Mouse (Mus musculus) WW6 (cell line): ENCODE results near the gene Kcnj12.

Experiments
- DNase-seq: peaks from one replicate; pipeline ENCODE4 v3.0.0-alpha.2; 2013; ENCODE audit warnings: low read depth, low spot score

Kcnj12 gene

DNA sequence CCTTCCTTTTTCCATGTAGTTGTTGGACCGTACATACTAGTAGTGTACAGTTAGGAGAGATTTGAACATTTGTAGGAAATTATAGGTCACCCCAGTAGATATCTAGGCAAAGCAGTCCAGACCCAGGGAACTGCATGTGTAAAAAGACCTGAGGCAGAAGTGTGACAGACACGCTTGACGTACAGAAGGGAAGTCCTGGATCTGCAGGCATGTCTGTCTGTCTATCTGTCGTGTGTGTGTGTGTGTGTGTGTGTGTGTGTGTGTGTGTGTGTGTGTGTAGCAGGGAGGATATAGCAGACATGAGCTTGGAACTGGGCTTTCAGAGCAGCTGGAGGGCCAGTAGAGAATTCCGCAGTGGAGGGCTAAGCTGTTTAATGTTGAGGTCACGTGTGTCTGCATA is 87.3 kb downstream of the Kcnj12 start:
- DNase-seq, result no peak

DNA sequence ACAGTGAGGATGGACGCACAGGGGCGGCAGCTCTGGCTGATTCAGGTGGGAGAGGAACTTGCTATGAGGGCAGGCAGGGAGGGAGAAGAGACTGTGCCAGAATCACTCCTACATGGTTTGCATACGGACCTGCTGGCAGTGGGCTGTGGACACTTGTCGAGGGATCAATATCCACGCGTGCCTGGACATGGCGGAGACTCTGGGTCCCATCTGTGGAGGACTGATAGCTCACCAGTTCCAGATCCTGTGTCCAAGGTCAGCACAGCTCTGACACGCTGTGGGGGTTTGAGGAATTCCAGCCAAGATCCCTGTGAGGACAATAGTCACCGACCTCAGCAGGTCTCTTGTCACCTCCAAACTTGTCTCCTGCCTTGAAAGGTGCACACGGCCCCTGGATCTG is 87.7 kb downstream of the Kcnj12 start:
- no peak for DNase-seq

DNA sequence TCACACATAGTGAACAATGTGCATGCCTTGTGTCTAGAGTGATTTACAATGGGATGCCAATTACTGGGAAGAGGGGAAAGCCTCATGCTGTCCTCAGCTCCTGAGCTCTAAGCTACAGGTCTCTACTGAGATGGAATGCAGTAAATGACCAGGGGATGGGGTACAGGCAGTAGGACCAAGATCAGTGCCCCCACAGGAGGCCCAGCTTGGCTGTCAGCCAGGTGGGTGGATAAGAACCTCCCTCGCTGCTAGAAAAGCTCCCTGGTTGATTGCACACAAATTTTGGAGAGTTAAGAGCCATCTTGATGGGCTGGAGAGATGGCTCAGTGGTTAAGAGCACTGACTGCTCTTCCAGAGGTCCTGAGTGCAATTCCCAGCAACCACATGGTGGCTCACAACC is 88.6 kb downstream of the Kcnj12 start:
- no peak for DNase-seq

DNA sequence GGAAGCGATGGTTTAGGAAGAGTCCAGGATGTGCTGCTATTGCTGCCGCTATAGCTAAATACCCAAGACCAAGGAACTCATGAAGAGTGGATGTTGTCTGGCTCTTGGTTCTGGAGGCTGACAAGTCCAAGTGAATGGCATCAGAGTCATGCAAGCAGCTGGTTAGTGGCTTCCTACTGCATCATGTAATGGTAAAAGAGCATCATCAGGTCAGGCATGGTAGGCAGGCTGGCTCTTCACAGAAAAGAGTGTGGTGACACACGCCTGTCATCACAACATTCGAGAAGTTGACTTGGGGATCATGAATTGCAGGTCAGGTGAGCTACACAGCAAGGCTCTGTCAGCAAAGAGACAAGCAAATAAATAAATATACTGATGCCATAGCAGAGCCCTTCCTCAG is 89.1 kb downstream of the Kcnj12 start:
- no peak for DNase-seq

DNA sequence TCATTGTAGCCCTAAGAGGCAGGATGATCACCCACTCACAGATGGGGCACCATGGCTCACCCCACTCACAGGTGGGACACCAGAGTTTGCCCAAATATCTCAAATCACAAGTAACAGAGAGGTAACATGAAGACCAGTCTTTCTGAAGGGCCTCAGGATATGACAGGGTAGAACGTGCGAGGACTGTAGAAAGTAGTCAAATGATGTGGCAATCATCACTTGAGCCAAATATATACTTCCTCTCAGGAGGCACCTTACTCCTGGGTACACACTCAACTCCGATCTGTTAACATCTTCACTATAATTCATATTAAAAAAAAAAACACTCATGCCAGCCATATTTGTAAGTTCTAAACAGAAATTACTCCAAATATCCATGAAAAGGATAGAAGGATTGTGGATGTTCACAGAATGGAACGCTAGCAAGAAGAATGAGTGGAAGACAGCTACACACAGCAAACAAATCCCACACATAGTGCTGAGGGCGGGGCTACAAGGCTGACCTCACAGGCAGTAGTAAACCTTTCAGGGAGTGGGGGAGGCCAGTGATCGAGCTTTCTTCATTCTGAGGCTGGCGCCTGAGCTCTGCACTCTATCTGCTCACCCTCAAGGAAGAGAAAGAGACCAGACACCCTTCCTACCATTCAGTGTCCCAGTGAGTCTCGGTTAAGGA is 90.1 kb downstream of the Kcnj12 start:
- no peak for DNase-seq

DNA sequence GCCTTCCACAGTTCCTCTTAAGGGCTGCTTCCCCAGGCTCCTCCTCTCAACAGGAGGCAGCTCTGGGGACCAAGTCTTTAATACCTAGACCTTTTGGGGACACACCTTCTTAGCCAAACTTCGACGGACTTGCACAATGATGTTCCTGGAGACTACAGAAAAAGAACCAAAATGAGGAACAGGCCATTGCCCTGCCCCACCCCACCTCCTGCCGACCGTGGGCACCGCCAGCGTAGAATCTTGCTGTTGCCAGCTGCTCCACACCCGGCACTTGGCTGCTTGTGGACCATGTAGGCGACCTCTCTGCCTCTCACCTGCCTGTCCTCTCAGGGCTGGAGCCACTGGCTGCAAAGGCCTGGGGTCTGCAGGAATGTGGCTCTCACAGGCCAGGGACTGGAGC is 93.9 kb downstream of the Kcnj12 start:
- DNase-seq, result no peak

DNA sequence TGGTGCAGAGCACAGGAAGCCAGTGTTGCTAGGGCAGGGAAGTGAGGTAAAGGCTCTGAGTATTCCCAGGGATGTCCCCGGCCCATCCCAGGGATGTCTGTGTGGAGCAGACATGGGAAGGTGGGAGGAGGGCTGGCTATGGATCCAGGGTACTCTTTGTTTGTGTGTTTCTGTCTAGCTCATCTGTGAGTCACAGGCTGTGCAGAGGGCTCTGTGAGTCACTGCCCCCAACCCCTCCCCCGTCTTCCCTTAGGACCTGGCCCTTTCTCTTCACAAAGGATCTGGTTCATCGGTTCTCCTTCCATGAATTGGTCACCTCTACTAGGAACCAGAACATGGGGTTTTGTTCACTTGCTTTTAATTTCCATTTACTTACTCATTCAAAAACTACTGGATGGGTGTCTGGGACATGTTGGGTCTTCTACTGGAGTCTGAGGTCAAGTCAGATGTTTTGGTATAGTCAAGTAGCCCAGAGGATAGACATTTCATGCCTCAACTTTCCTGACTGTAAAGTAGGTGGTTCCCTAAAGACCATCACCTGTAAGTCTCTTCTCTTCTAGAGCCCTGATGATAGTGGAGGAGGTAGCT is 97.7 kb downstream of the Kcnj12 start:
- no peak for DNase-seq
